Comparison of ENCODE assay signal across 17 mouse cellular contexts in the genomic region with DNA sequence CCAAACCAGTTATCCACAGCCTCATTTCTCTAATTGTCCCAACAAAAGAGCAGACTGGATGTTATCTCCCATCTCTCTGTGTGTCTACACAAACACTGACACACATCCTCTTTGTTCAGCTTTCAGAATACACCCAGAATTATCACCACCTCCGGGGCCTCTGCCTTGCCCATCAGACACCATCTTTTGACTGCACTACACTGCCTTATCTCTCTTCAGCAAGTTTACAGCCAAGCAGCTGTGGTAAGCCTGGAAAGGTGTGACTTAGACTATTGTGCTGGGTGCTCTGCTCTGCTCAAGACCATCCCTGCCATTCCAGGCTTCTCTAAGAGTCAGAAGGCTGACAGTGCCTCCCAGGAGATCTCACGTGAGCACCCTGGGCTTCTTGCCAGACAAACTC.
"Had no signal": no experiment of that assay in that cellular context is flagged by ENCODE, and none has a peak within 500 bp of the region (broad histone marks: within the 10 kb centered on the region; RNA-seq: fewer than 3 reads in every experiment).

No protein-coding gene starts in this region.

- H3K27me3 ChIP-seq: limb, embryonic 13.5 days; midbrain, embryonic 12.5 days; neural tube, embryonic 13.5 days had no signal

- H3K4me3 ChIP-seq: limb, embryonic 13.5 days; midbrain, embryonic 12.5 days; neural tube, embryonic 13.5 days had no signal

- H3K36me3 ChIP-seq: limb, embryonic 13.5 days; midbrain, embryonic 12.5 days; neural tube, embryonic 13.5 days had no signal

- H3K4me2 ChIP-seq: limb, embryonic 13.5 days; midbrain, embryonic 12.5 days; neural tube, embryonic 13.5 days had no signal

- DNase-seq: kidney, adult 9 months; kidney, postnatal 36 days; layer of hippocampus, adult 9-11 months; layer of hippocampus, postnatal 36 days; left cerebral cortex, postnatal 4 days; lung, adult 18-20 months; retina, postnatal 1 day; right cerebral cortex, postnatal 25 days; spleen, adult 18-20 months; thymus, postnatal 4 days had no signal

- H3K9me3 ChIP-seq: limb, embryonic 13.5 days; midbrain, embryonic 12.5 days; neural tube, embryonic 13.5 days had no signal

- ATAC-seq: inflammation-experienced regulatory T-cells, adult 6 months; intestine, postnatal 0 days; midbrain, embryonic 16.5 days had no signal

- H3K9ac ChIP-seq: limb, embryonic 13.5 days; midbrain, embryonic 12.5 days; neural tube, embryonic 13.5 days had no signal

- H3K27ac ChIP-seq: kidney, postnatal 0 days; limb, embryonic 13.5 days; midbrain, embryonic 12.5 days; neural tube, embryonic 13.5 days had no signal
